Mouse (Mus musculus): ENCODE measurements around the gene Cry2.

Gene Cry2

GRCm38 (mm10) chr2:92386821-92387570 is 46.8 kb downstream of the Cry2 start:
- DNase-seq: peak; percentile 53

DNA sequence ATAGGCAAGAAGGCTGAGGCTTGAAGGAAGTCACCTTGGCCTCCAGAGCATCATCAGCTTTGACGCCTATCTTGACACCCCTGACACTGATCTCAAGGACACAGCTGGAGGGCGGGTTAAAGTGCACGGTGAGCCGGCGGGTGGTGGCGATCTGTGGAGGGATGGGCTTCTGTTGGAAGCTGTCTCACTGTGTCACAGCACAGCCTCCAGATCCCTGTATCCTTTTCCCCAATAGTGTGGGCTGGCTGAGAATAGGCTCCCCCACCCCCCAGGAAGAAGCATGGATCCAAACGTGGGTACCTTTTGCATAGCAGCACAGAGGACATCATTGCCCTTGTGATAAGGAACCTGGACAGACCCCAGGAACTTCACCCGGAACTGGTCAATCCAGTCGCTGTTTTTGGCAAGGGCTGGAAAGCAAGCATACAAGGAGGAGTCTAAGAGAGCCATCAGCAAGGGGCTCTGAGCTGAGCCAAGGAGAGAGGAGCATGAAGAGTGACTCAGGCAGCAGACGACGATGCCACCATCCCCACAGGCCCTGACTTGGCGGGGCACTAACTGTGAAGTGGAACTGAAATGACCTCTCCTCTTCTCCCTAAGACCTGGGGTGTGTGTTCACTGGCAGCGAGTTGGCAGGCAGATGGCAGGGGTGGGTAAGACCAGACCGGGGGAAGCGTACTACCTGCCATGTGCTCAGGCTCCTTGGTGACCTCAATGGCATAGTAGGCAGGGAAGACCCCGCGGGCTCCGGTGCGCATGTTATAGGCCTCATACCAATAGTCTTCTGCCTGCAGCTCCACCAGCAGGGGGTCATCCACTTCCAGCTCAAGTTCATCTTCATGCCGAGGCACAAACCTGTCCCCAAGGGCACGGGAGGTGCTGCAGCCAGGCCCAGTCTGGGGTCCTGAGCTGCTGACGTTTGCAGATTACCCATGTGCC is 48.5 kb downstream of the Cry2 start:
- DNase-seq: peak; percentile 71

GRCm38 (mm10) chr2:92384101-92384500 is 49.7 kb downstream of the Cry2 start:
- DNase-seq: no peak

GRCm38 (mm10) chr2:92382759-92383158 is 51.1 kb downstream of the Cry2 start:
- DNase-seq: peak; percentile 56

DNA sequence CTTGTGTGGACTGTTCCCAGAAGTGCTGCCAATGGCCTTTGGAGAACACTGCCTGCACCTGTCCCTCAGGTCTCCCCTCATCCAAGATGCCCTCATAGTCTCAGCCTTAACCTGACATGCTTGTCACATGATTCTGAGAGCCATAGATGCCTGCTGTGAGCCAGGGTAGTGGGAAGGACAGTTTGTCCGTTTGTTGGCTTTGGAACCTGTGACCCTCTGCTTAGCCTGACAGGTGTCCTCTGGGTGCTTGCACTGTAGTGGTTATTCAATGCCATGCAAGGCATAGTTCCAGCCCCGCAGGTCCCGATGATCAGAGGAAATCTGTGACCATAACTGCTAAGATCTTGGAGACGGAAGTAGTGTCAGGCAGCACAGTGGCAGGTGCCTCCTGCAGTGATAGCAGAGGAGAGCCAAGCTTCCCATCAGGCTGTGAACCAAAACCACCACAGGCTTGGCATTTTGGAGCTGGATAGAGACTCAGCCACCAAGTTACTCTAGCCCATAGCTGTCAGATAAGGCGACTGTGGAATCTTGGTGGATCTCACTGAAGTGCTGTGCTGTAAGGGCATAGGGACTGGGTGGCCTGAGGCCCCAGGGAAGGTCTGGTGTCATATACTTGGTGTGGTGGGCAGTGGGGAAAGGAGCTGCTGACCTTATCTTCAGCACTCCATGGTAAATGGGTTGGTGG is 51.8 kb downstream of the Cry2 start, which contains the start of gene 1700029I15Rik:
TSS of gene 1700029I15Rik (plus strand) at position 638 of the 688 bp plus-strand sequence.
- DNase-seq: peak; percentile 72

- DNase-seq: no peak
These were observed 52.7 kb downstream of the Cry2 start for GRCm38 (mm10) chr2:92381161-92381560.

DNA sequence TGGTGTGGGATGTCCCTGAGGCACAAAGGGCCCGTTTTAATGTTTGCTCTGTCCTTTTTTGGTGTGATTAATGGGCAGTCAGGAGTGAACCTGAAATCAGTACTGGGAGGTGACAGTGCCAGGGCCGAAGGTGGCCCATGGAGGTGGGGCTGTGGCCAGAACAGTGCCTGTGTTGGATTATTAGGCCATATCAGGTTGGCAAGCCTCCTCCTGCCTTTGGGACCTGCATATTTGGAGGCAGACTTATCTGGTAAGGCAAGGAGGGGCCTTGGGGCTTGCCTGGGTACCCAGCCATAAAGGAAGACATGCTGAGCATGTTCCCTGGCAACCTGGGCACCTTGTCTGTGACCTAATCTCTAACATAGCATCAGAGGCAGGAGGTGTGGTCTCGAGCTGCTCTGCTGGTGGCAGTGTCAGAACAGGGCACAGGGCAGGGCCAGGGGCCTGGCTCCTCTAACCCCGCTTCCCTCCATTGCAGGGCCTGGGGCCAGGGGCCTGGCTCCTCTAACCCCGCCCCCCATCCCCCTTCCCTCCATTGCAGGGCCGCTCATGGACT is 53.3 kb downstream of the Cry2 start:
- DNase-seq: peak; percentile 51

DNA sequence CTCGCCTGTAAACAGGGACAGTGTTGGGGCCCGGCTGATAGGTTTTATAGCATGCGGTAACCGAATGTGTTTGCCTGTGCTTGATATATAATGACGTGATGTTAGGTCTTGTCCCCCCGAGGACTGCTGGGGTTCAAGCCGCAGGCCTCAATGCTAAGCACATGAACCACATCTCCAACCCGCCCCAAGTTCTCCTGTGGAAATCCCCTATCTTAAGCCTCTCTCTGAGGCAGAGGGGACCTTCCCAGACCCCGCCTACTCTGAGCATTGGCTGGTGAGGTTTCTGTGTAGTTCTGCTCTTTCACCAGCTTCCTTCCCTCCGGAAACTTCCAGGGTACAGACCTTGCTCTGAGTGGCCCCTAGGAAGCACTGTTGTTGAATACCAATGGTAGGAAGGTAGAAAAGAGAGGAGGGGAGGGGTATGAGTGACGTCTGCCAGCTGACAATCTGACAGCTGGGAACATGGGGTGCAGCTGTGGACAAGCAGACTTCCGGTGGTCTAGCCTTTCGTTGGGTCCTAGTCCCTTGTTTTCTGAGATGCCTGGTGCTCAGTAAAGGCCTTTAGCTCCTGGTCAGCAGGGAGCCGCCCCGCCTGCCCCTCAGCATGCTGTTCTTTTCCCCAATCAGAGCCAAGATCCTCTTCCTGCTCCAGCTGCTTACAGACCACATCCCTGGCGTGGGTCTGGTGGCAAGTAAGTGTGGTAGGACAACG is 53.9 kb downstream of the Cry2 start:
- DNase-seq: peak; percentile 36

GRCm38 (mm10) chr2:92377320-92377719 is 56.5 kb downstream of the Cry2 start:
- peak; percentile 54 for DNase-seq

DNA sequence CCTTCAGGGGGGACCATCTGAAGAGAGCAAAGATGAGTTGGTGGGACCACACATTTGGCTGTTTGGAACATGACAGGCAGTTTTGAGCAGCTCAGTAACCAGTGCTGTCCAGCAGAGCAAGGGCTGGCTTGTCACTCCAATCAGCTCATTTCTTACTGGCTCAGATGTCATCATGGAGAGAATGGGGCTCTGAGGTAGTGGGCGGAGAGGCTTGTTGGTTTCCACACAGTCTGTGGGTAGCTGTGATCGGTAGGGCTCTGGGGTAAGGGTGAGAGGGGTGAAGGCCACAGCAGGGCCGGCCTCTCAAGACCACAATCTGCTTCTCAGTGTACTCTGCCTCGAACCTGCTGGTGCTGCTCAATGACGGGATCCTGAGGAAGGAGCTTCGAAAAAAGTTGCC is 57.5 kb downstream of the Cry2 start:
- peak; percentile 46 for DNase-seq

GRCm38 (mm10) chr2:92375788-92376187 is 58.1 kb downstream of the Cry2 start:
- no peak for DNase-seq

GRCm38 (mm10) chr2:92375099-92375623 is 58.7 kb downstream of the Cry2 start:
- peak; percentile 97 for DNase-seq

DNA sequence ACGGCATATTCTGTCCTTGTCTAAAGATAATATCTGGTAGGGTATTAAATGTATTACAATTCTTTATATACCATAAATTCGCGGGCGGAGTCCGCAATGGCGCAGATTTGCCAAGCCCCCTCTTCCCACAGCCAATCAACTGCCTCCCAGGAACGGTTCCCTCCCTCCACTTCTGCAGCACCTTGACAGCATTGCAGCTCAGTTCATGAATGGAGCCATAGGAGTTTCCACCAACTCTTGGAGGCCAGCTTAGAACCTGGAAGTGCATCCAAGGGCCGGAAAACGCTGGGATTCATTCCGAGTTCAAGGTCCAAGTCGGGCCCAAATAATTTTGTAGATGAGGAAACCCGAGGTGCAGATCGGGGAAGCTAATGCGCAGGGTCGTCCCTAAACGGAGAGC is 59.3 kb downstream of the Cry2 start, which contains the start of the genes Pex16 and Large2:
TSS of gene Pex16 (plus strand) at position 163 of the 400 bp plus-strand sequence.
TSS of gene Large2 (minus strand) at position 356 of the 400 bp plus-strand sequence.
- peak; percentile 72 for DNase-seq

DNA sequence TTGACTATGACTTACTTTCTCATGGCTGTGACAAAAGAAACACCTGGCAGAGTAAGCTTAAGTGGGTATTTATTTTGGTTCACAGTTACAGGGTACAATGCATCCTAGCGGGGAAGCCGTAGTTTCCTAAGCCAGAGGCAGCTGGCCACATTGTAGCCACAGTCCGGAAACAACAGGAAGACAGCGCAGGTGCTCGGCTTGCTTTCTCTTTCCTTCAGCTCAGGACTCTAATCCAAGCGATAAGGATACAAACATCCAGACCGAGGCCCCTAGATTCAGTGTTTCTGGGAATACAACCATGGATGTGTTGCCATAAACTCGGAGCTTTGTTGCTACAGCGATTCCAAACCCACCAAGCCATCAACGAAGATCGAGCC is 60.4 kb downstream of the Cry2 start:
- peak; percentile 22 for DNase-seq

DNA sequence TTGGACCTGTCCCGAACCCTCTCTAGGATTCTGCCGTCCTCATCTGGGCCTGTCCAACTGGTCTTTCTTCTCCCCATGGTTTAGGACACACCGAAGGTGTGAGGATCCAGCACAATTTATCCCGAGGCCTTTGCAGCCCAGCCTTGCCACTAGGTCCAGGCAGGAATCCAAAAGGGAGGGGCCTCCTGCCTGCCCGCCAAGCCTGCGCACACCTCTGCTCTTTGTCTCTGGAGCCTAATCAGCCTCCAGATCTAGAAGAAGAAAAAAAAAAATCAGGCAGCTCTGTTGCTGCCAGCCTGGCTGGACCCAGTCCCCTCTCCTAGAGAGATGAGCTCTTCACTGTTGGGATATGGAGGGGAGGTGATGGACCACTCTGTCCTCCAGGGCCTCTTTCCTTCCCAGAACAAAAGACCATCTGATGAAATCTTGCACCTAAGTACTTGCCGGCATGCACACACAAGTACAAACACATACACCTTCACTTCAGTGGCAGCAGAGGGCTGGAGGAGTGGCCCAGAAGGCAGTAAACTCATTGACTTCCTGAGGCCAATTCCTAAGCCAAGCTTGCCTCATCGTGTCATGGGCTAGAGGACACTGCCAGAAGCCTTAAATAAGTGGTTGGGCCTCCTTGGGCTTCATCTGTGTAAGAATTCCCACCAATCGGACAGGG is 60.9 kb downstream of the Cry2 start:
- DNase-seq: peak; percentile 69

GRCm38 (mm10) chr2:92371971-92372690 is 61.7 kb downstream of the Cry2 start:
- DNase-seq: peak; percentile 32

- peak; percentile 60 for DNase-seq
These were observed 62.7 kb downstream of the Cry2 start for GRCm38 (mm10) chr2:92370821-92371805.

DNA sequence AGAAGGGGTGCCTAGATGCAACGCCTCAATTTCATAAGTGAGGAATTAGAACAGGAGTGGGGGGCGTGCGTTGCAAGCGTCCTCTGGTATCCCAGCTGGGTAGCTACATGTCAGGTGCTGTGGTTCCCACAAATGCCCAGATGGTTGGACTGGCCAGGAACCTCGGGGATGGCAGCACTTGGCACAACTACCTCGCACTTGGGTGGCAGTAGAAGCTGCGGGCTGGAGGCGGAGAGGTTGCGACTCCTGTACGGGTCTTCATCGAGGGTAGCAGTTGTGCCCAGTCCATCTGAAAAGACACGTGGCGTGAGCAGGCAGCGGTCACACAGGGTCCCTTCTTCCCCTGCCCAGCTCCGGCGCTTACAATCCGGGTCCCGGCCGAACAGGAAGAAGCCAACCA is 63.5 kb downstream of the Cry2 start:
- DNase-seq: peak; percentile 57

DNA sequence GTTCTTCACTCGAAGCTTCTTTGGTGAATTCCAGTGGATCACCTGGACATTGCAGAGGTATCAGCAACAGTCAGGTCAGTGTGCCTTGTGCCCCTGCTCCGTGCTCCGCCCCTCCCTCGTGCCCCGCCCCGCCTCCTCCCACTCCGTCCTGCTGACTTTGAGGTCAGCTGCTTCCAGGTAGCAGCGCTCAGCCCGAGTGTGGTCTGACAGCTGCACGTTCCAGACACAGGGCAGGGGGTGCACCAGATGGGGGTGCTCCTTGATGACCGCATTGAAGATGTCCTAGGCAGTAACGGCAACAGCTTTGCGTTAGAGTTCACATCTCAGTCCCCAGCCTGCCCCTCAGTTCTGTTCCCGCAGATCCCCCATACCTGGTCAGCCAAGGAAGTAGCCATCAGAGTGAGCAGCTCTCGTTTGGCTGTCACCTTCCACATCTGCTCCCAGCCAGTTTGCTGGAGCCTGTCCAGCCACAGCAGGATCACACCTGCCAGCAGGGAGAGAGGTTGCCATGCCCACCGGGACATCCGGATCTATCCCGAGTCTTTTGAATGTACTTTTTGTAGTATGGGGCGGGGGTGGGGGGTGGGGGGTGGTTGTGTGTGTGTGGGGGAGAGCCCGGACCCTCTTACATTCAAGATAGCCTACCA is 66.3 kb downstream of the Cry2 start:
- DNase-seq: peak; percentile 19
